Mouse (Mus musculus) ZHBTc4 (cell line): ENCODE measurements at regions not wholly inside any gene's neighbourhood (a gene's known extent, or its start where the extent isn't known, plus 50 kb on each side); places are given as distances from the start of the nearest gene placed in this dataset.

ENCODE experiments used
- DNase-seq: peaks from one replicate; pipeline ENCODE4 v3.0.0-alpha.2; 2011; ENCODE audit warnings: low read depth, low spot score

DNA sequence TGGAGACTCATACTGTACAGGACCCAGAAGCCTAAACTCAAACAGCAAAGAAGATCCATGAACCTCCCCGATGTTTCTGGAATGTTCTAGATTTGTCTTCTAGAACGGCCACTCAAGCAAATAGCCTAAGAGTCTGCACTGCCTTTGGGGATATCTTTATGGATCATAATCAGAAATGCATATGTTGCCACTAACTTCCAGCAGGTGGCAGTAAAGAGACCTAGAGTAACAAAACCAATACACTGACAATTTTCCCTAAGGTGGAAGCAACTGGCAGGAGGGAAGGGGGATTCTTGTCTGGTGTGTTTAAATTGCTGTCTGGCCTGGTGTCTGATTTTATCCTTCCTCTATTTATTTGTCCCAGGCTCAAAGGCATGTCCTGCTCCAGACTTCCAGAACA is 69.2 kb upstream of the Cdh5 start:
- peak; percentile 32 for DNase-seq

DNA sequence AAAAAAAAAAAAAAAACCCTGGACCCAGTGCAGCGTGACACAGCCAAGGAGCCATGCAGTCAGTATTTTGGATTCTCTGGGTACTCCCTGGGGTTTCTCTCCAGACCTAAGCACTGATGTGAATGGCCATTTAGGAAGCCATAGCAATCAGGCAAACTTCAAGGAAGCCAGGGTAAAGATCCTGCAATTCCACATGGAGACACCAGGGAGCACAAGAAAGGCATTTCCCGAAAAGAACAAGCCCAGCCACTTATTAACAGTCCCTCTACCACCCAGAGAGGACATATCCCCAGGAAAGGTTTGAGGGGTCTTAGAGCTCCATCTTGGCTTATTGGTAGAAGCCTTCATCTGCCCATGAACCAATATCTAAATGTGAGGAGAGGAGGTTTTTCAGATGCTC is 68.3 kb upstream of the Cdh5 start:
- peak; percentile 50 for DNase-seq

DNA sequence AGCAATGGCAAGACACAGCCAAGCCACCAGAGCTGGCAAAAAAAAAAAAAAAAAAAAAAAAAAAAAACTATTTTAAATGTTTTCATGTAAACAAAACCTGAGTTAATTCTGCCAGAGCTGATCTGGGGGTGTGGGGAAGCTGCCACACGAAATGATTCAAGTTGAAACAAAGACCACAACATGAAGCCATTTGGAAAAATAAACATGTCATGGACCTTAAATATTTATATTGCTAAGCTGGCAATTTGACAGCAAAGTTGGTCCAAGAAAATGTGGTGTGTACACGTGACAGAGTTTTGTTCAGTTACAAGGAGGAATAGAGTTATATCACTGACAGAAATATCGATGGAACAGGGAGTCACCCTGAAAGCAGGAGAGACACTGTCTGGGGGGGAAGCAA is 67.1 kb upstream of the Cdh5 start:
- no peak for DNase-seq

DNA sequence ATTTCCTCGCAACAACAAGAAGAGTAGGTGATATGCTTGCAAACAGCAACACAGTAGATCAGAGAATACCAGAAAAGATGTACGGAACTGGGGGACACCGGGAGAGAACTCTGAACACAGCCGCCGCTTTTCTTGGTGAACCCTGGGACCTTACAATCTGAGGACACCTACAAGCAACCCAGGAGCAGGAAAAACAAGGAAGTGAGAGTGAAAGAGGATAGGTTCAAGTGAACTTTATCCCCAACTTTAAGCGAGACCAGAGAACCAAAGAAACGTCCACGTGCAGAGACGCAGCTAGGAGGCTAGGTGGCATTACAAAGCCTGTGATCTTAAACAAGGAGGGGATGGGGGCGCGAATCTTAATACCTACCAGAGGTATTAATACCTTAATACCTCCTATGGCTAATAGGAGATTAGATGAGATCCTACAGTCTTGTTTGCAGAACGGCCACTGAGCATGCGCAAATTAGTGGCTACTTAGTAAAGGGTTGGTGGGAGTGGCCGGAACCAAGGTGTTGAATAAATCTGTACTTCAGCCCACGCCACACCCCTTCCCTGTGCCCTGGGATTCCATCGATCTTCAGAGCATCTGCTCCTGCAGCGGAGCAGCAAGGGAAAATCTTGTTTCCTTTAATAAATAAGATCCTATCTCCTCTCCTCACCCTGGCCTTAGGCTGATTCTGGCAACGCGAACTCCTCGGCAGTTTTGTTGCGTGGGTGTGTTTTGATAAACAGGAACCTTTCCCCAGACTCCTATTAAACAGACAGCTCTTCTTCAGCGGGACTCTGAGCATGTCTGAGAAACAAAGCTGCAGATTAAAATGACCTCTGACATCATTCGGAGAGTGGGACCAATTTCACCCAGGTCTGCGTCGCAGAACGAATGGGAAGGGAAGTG is 64.6 kb upstream of the Cdh5 start:
- no peak for DNase-seq

DNA sequence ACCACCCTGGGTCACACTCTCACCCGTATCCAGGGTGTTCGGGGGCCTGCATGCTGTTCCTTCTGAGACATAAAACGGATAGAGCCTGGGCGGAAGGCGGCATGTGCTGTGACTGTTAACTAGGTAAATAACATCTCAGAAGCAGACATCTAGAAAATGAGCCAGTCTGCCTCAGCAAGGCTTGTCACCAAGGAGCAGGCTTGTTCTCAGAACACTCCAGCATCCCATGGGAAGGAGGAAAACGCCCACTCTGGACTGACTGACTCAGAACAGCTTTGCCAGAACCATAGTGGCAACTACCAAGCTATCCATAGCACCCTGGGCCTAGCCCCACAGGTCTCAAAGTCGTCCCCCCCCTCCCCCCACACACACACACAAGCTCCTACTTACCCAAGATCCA is 63.8 kb upstream of the Cdh5 start:
- DNase-seq, result no peak

DNA sequence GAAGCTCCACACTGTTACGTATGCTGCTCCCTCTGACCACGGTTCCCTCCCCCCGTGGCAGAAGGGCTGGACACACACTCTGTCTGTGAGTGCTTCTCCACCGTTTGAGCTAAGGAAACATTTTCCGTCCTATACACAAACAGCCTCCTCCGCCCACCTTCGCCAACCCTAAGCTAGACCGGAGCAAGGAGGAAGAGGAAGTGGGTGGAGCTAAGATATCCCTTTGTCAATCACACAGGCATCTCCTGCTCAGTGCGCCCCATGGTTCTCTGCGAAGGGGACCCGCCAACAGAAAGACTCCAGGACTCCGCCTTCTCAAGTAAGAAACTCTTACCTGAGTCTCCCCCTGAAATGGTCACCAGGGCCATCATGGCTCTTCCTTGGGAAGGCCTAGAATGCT is 61.9 kb upstream of the Cdh5 start:
- peak; percentile 17 for DNase-seq

DNA sequence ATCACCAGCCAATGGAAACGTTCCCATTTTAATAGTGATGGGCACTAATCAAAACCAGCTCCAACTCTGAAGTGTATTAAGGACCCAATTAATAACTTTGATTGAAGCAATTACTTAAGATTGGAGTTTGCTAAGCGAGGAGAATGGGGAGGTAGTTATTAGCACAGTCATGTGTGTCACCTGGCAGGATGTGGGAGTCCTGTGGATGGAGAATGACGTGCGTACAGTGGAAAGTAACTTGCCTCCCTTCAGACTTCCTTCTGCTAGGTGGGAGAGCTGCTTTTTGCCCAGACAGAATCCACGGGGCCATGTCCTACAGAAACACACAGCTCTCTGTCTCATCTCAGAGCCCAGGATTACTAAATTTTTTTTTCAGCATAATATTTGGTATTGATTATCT is 59.9 kb upstream of the Cdh5 start:
- no peak for DNase-seq

DNA sequence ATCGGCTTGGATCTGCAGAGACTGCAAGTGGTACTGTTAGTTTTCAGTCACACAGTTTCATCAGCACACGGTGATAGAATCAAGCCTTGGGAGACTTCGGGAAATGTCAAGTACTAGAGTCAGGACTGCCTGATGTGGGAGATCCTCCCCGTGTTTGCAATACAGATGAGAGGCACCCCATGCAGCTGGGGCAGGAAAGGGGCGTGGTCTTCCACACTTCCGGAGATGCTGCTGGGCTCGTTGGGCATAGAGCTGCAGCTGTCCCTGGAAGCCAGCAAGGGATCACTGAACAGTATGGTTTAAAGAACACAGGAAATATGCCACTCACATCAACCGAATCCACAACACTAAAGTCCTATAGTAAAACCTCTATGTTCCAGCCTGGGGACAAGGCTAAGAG is 59.0 kb upstream of the Cdh5 start:
- no peak for DNase-seq

DNA sequence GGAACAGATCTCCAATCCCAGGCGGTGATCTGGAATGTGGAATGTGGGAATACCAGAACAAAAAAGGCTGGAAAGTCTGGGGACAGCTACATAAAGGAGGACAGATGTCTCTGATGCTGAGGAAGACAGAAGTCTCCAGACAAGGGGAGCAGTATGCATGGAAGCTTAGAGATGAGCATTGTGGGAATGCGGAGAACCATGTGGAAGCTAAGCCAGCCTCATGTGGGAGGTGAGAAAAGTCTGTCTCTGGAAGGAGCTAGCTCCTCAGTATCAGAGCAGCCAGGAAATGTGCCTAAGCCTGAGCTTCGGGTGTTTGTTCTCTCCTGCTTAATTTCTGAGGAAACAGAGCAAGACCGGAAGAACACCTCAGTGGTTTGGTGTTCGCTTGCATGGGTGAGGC is 53.4 kb upstream of the Cdh5 start:
- DNase-seq, result no peak

DNA sequence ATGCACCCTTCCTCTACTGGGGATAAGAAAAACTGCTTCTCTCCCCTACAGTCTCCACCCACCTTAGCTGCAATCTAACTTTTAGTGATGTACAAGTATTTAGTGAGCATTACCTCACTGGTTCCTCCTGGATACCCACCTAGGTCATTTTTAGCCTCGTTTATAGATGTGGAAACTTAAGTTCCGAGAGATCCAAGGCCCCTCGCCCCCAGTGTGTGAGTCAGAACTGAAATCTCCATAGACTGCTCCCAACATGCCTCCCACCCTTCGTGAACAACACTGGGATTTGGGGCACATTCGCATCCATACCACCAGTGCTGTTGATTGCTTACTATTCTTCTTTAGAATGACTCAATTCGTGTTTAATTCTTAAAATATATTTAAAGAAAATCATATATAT is 52.2 kb upstream of the Cdh5 start:
- no peak for DNase-seq

DNA sequence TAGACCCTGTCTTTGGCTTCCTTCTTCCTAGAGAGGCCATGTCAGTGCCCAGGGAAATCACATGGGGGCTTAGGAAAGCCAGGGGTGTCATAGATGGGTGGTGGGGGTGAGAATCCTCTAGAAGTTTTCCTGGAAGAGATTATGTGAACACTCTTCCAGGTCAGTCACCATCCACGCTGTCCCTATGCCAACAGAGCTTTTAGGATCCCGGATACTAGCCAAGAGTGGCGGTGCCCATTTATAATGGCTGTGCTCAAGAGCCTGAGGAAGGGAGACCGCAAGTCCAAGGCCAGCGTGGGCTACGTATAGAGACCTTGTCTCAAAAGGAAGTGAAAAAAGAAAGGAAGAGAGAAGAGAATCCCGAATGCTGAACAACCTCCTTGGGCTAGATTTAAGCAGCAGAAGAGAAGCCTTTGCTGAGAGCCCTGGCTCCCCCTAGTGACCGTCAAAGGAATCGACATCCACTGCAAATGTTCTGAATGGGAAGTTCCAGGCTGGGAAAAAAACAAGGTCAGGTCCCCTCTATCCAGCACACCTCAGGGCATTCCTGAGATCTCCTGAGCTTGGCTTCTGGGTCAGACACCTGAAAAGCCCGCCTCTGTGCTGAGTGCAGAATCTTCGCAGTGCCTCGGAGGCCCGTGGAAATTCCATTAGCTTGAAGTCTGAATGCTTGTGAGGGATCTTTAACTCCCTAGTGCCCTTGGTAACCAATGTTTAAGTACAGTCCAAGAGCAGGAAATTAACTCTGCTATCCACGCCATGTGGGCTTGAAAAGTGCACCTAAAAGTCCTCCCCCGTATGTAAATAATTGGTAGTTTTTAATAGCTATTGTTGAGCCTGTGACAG is 50.5 kb upstream of the Cdh5 start:
- DNase-seq, result peak; percentile 82

DNA sequence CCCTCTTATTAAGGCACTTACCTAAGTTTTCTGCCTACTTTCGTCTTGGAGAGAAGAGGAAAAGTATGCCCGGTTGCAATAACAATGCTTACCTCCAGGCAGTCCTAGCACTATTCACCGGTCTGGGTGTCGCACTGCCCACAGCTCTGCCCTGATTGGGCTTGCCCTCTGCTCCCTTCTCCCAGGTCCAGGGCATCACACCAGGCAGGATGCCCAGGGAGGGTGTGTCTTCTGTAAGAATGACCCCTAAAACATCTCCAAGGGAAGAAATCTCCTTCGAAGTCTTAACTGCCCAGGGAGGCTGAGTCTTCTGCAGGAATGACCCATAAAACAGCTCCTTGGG is 49.9 kb upstream of the Cdh5 start:
- no peak for DNase-seq
